In the genomic region with DNA sequence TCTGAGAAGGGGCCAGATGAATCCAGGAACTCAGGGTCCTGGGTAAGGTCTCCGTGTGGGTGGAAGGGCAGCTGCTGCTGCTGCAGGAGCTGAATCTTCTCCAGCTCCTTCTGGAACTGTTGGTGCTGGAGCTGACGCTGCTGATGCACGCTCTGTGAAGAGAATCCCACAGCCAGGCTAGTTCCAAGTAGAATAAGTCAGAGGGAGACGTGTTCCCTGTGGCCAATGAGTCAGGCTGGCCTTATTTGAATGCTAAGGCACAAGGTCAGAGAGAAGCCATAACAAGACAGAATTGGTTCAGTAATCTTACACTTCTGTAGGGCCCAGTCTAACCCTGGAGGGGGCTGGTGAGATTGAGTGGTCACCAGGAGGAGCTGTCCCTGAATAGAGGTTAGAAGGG, we compare ENCODE assay signal across 27 mouse cellular contexts. TPM values are rescaled to one million over a fixed set of nuclear protein-coding genes. Genes with fewer than 3 reads are reported as not detected.
DNase-seq lines count a peak whose midpoint lies in the region; ATAC-seq lines count a peak whose summit lies in the region.
"Had no signal": no experiment of that assay in that cellular context is flagged by ENCODE, and none has a peak within 500 bp of the region (broad histone marks: within the 10 kb centered on the region; RNA-seq: fewer than 3 reads in every experiment).

No protein-coding gene starts in this region.

- peaks cover 88% of the 10 kb centered on the region for H3K36me3 ChIP-seq in liver, embryonic 12.5 days
- H3K36me3 ChIP-seq in limb, embryonic 10.5 days, result peaks cover 42% of the 10 kb centered on the region

- no peaks in the 10 kb centered on the region for H3K9me3 ChIP-seq in liver, embryonic 12.5 days (replicated peaks)
- H3K9me3 ChIP-seq in limb, embryonic 10.5 days (replicated peaks), result no peaks in the 10 kb centered on the region
- H3K9me3 ChIP-seq: hindbrain, embryonic 15.5 days; limb, embryonic 12.5 days; liver, embryonic 15.5 days; stomach, embryonic 15.5 days had no signal

- no peak overlapping the region for H3K4me2 ChIP-seq in liver, embryonic 12.5 days
- H3K4me2 ChIP-seq: hindbrain, embryonic 15.5 days; limb, embryonic 12.5 days; liver, embryonic 15.5 days; stomach, embryonic 15.5 days had no signal

- WGBS in liver, embryonic 12.5 days (ENCODE audit: insufficient replicate concordance), result 76% methylated on average over 4 of the region's 4 CpGs
- 83% methylated on average over 4 of the region's 4 CpGs for whole genome bisulfite sequencing in limb, embryonic 10.5 days

- ATAC-seq in liver, embryonic 12.5 days, result 0 out of 2 replicates have a peak, but pooled peaks have one; percentile 13
- ATAC-seq in megakaryocyte, adult 5-6 weeks (ENCODE audit: poor library complexity, severe bottlenecking), result no peak

- no peak overlapping the region for H3K27ac ChIP-seq in liver, embryonic 12.5 days
- H3K27ac ChIP-seq in limb, embryonic 10.5 days, result peak overlapping the region; percentile 2; the same call in 1 of the 2 replicates
- H3K27ac ChIP-seq: hindbrain, embryonic 15.5 days; limb, embryonic 12.5 days; liver, embryonic 15.5 days; stomach, embryonic 15.5 days had no signal

- H3K9ac ChIP-seq in liver, embryonic 12.5 days, result no peak overlapping the region
- H3K9ac ChIP-seq: hindbrain, embryonic 15.5 days; limb, embryonic 12.5 days; liver, embryonic 15.5 days; stomach, embryonic 15.5 days had no signal

- H3K4me3 ChIP-seq in liver, embryonic 12.5 days, result no peak overlapping the region
- no peak overlapping the region for H3K4me3 ChIP-seq in limb, embryonic 10.5 days
- H3K4me3 ChIP-seq: hindbrain, embryonic 15.5 days; limb, embryonic 12.5 days; liver, embryonic 15.5 days; stomach, embryonic 15.5 days had no signal

- no peak for DNase-seq in liver
- DNase-seq in NIH3T3 (ENCODE audit: low read depth), result peak; percentile 63
- peak; percentile 65 for DNase-seq in adrenal gland, postnatal 14 days
- DNase-seq in limb, embryonic 10.5 days (ENCODE audit: low spot score), result no peak
- DNase-seq in testis, postnatal 10 days (ENCODE audit: low spot score), result no peak
- DNase-seq: B cell, adult 2 months; cerebellum, adult 11-12 months; cerebellum, postnatal 10 days; gastrocnemius, postnatal 25 days; heart, adult 18-20 months; kidney, adult 2 months; layer of hippocampus, postnatal 36 days; lung, postnatal 4 days; retina, postnatal 1 day had no signal

- H3K4me1 ChIP-seq in liver, embryonic 12.5 days, result 0 out of 2 replicates have a peak, but pooled peaks cover 8% of the 10 kb centered on the region
- no peaks in the 10 kb centered on the region for H3K4me1 ChIP-seq in limb, embryonic 10.5 days
- H3K4me1 ChIP-seq: hindbrain, embryonic 15.5 days; limb, embryonic 12.5 days; liver, embryonic 15.5 days; stomach, embryonic 15.5 days had no signal

- H3K27me3 ChIP-seq in liver, embryonic 12.5 days (replicated peaks), result no peaks in the 10 kb centered on the region
- H3K27me3 ChIP-seq in limb, embryonic 10.5 days (ENCODE audit: low read depth, poor library complexity, severe bottlenecking), result no peaks in the 10 kb centered on the region
- H3K27me3 ChIP-seq: CH12.LX; hindbrain, embryonic 15.5 days; limb, embryonic 12.5 days; liver, embryonic 15.5 days; stomach, embryonic 15.5 days had no signal

RNA-seq across cellular contexts. Expression of gene Icam2, which starts 22.1 kb away (rescaled TPM):
- polyA plus RNA-seq in liver, embryonic 12.5 days (2016; fragmentation: Nextera tagmentation; extraction: Ambion mirVana), result 22.8 and 23.1 TPM in 2 replicates
- total RNA-seq in adrenal gland, postnatal 14 days (2021), result 24.6 and 27.6 TPM in 2 replicates
- 21.8 and 24.7 TPM in 2 replicates for polyA plus RNA-seq in limb, embryonic 10.5 days (2016; fragmentation: Nextera tagmentation; extraction: Ambion mirVana)
- 24.5 and 28.2 TPM in 2 replicates for total RNA-seq in megakaryocyte, adult 5-6 weeks (2015)
- 49.3 and 62.2 TPM in 2 replicates for total RNA-seq in megakaryocyte, adult 5-6 weeks (2017)

RNA-seq across cellular contexts. Expression of gene Prr29, which starts 44.7 kb away (rescaled TPM):
- polyA plus RNA-seq in liver, embryonic 12.5 days (2016; fragmentation: Nextera tagmentation; extraction: Ambion mirVana), result not detected in 2 replicates
- not detected in 2 replicates for total RNA-seq in adrenal gland, postnatal 14 days (2021)
- polyA plus RNA-seq in limb, embryonic 10.5 days (2016; fragmentation: Nextera tagmentation; extraction: Ambion mirVana), result not detected in 2 replicates
- not detected in 2 replicates for total RNA-seq in megakaryocyte, adult 5-6 weeks (2015)
- not detected in 2 replicates for total RNA-seq in megakaryocyte, adult 5-6 weeks (2017)
- total RNA-seq: layer of hippocampus, adult 18-20 months; layer of hippocampus, postnatal 36 days; left cerebral cortex, postnatal 10 days had no signal
- polyA plus RNA-seq: embryonic facial prominence, embryonic 11.5 days; forebrain, embryonic 11.5 days; hindbrain, embryonic 15.5 days; limb, embryonic 12.5 days; liver, embryonic 15.5 days; midbrain, postnatal 0 days; neural tube, embryonic 14.5 days had no signal

RNA-seq across cellular contexts. Expression of gene Scn4a, which starts 56.9 kb away (rescaled TPM):
- polyA plus RNA-seq in liver, embryonic 12.5 days (2016; fragmentation: Nextera tagmentation; extraction: Ambion mirVana), result 0.02 TPM in 1 of 2 replicates, not detected in the other
- 0.44 and 0.49 TPM in 2 replicates for total RNA-seq in adrenal gland, postnatal 14 days (2021)
- 0.03 TPM in 1 of 2 replicates, not detected in the other for polyA plus RNA-seq in limb, embryonic 10.5 days (2016; fragmentation: Nextera tagmentation; extraction: Ambion mirVana)
- 0.07 TPM in 1 of 2 replicates, not detected in the other for total RNA-seq in megakaryocyte, adult 5-6 weeks (2015)
- total RNA-seq in megakaryocyte, adult 5-6 weeks (2017), result not detected in 2 replicates
- total RNA-seq: layer of hippocampus, postnatal 36 days; midbrain, postnatal 0 days had no signal
- polyA plus RNA-seq: forebrain, embryonic 11.5 days; hindbrain, embryonic 15.5 days; neural tube, embryonic 14.5 days had no signal

Comparison
In these comparisons a context has a peak if more than half of its experiments do, and no peak if none do; other contexts are left out.
1. DNase-seq: peak in NIH3T3 (single experiment) and adrenal gland, postnatal 14 days (single experiment); none in liver (single experiment), limb, embryonic 10.5 days (single experiment) and testis, postnatal 10 days (single experiment).